Mouse (Mus musculus): Measurements from ENCODE around the gene Bloc1s1.

Bloc1s1 gene

GRCm38 (mm10) chr10:128923935-128924334, at the start of gene Bloc1s1:
Gene Bloc1s1, minus strand, starts transcription at chr10:128924035.
- no peak for DNase-seq (ENCODE audit: low spot score in 2 of 2)

GRCm38 (mm10) chr10:128972841-128973240, 49.0 kb upstream of the Bloc1s1 start:
- DNase-seq (ENCODE audit: low spot score in 2 of 2) = no peak

- DNase-seq (ENCODE audit: low spot score in 2 of 2) = no peak
Measured at GRCm38 (mm10) chr10:128970740-128971250, 47.0 kb upstream of the Bloc1s1 start.

- DNase-seq (ENCODE audit: low spot score in 2 of 2) = no peak
Measured at GRCm38 (mm10) chr10:128968341-128968749, 44.5 kb upstream of the Bloc1s1 start.

GRCm38 (mm10) chr10:128965871-128966270, 42.0 kb upstream of the Bloc1s1 start:
- no peak for DNase-seq (ENCODE audit: low spot score in 2 of 2)

- no peak for DNase-seq (ENCODE audit: low spot score in 2 of 2)
Measured at GRCm38 (mm10) chr10:128964961-128965360, 41.1 kb upstream of the Bloc1s1 start.

GRCm38 (mm10) chr10:128960590-128961584, 37.1 kb upstream of the Bloc1s1 start, which contains the start of gene Mettl7b:
Gene Mettl7b, minus strand, starts transcription at chr10:128960988.
- DNase-seq (ENCODE audit: low spot score in 2 of 2) = no peak

GRCm38 (mm10) chr10:128960142-128960541, 36.3 kb upstream of the Bloc1s1 start:
- DNase-seq (ENCODE audit: low spot score in 2 of 2) = no peak

- DNase-seq (ENCODE audit: low spot score in 2 of 2) = no peak
Measured at GRCm38 (mm10) chr10:128958340-128958739, 34.5 kb upstream of the Bloc1s1 start.

- no peak for DNase-seq (ENCODE audit: low spot score in 2 of 2)
Measured at GRCm38 (mm10) chr10:128950208-128950887, 26.5 kb upstream of the Bloc1s1 start.

- DNase-seq (ENCODE audit: low spot score in 2 of 2) = no peak
Measured at GRCm38 (mm10) chr10:128947496-128947895, 23.7 kb upstream of the Bloc1s1 start.

- DNase-seq (ENCODE audit: low spot score in 2 of 2) = peak in 1 of 2 experiments; percentile 36
Measured at GRCm38 (mm10) chr10:128945675-128946074, 21.8 kb upstream of the Bloc1s1 start.

GRCm38 (mm10) chr10:128940475-128941061, 16.7 kb upstream of the Bloc1s1 start:
- DNase-seq (ENCODE audit: low spot score in 2 of 2) = no peak

- DNase-seq (ENCODE audit: low spot score in 2 of 2) = no peak
Measured at GRCm38 (mm10) chr10:128938974-128939373, 15.1 kb upstream of the Bloc1s1 start.

GRCm38 (mm10) chr10:128938457-128938856, 14.6 kb upstream of the Bloc1s1 start:
- no peak for DNase-seq (ENCODE audit: low spot score in 2 of 2)

- no peak for DNase-seq (ENCODE audit: low spot score in 2 of 2)
Measured at GRCm38 (mm10) chr10:128937756-128938390, 14.0 kb upstream of the Bloc1s1 start.

- no peak for DNase-seq (ENCODE audit: low spot score in 2 of 2)
Measured at GRCm38 (mm10) chr10:128935826-128936440, 12.1 kb upstream of the Bloc1s1 start.

- DNase-seq (ENCODE audit: low spot score in 2 of 2) = no peak
Measured at GRCm38 (mm10) chr10:128934997-128935787, 11.4 kb upstream of the Bloc1s1 start.

- no peak for DNase-seq (ENCODE audit: low spot score in 2 of 2)
Measured at GRCm38 (mm10) chr10:128933976-128934721, 10.3 kb upstream of the Bloc1s1 start.
